Mouse (Mus musculus) limb, embryonic 10.5 days (tissue): ENCODE data around the gene Spr. TPM values are rescaled to one million over a fixed set of nuclear protein-coding genes. Genes with fewer than 3 reads are reported as not detected.

Experiments used
- DNase-seq: peaks from one replicate; pipeline ENCODE4 v3.0.0-alpha.2; 2017; ENCODE audit warnings: low spot score
- H3K27ac ChIP-seq: fragments of 300-500 bp; sonication (generic); 2 replicates; pipeline ENCODE4 v1.5.1; 2016; ENCODE audit warnings: mild to moderate bottlenecking
- H3K27me3 ChIP-seq: fragments of 300-500 bp; sonication (generic); 2 replicates; pipeline ENCODE4 v1.6.1; 2016; ENCODE audit warnings: low read depth, mild to moderate bottlenecking; ENCODE audit not compliant: poor library complexity, severe bottlenecking
- H3K36me3 ChIP-seq: fragments of 300-500 bp; sonication (generic); 2 replicates; pipeline ENCODE4 v1.6.1; 2016; ENCODE audit warnings: mild to moderate bottlenecking, moderate library complexity
- H3K4me1 ChIP-seq: fragments of 300-500 bp; sonication (generic); 2 replicates; pipeline ENCODE4 v1.6.1; 2016
- H3K4me3 ChIP-seq: fragments of 300-500 bp; sonication (generic); 2 replicates; pipeline ENCODE4 v1.5.1; 2016; ENCODE audit warnings: mild to moderate bottlenecking, moderate library complexity
- H3K9me3 ChIP-seq: fragments of 300-500 bp; sonication (generic); replicated peaks from 2 replicates; pipeline ENCODE4 v1.6.1; 2016; ENCODE audit warnings: mild to moderate bottlenecking
- WGBS: fragments of 180-500 bp; shearing (Covaris S2); methylation state at CpG from one replicate; pipeline ENCODE4 v1.1.7; 2016; 5-methylcytosine and 5-hydroxymethylcytosine counted together
- polyA plus RNA-seq: library from polyadenylated mRNA; unstranded; fragments of >200 nt; fragmentation: Nextera tagmentation; extraction: Ambion mirVana; gene quantifications from 2 replicates; pipeline ENCODE4 v1.2.1, GENCODE M21; 2016

The Spr gene
- polyA plus RNA-seq, 1 experiment from 2014 or later = 52.5 TPM

GRCm38 (mm10) chr6:85105033-85105615, 32.4 kb downstream of the Spr start:
- H3K36me3 ChIP-seq = no peaks in the 10 kb centered on the region
- no peak overlapping the region for H3K4me3 ChIP-seq
- 91% methylated on average over 10 of the region's 10 CpGs for WGBS
- H3K9me3 ChIP-seq = no peaks in the 10 kb centered on the region
- no peaks in the 10 kb centered on the region for H3K4me1 ChIP-seq
- no peak overlapping the region for H3K27ac ChIP-seq
- H3K27me3 ChIP-seq = no peaks in the 10 kb centered on the region
- no peak for DNase-seq

GRCm38 (mm10) chr6:85103321-85103720, 34.2 kb downstream of the Spr start:
- Histone ChIP-seq H3K9me3 (no peaks in the 10 kb centered on the region), H3K27ac (no peak overlapping the region), H3K4me1 (no peaks in the 10 kb centered on the region), H3K4me3 (no peak overlapping the region), H3K36me3 (no peaks in the 10 kb centered on the region), H3K27me3 (no peaks in the 10 kb centered on the region)
- WGBS = 89% methylated on average over 3 of the region's 3 CpGs
- no peak for DNase-seq

- Histone ChIP-seq H3K4me3 (no peak overlapping the region), H3K27ac (no peak overlapping the region), H3K27me3 (no peaks in the 10 kb centered on the region), H3K9me3 (no peaks in the 10 kb centered on the region), H3K4me1 (no peaks in the 10 kb centered on the region), H3K36me3 (no peaks in the 10 kb centered on the region)
- WGBS = 93% methylated on average over 2 of the region's 2 CpGs
- no peak for DNase-seq
Observed at GRCm38 (mm10) chr6:85096441-85096840, 41.1 kb downstream of the Spr start.

- H3K27me3 ChIP-seq = no peaks in the 10 kb centered on the region
- DNase-seq = no peak
- no peak overlapping the region for H3K4me3 ChIP-seq
- no peaks in the 10 kb centered on the region for H3K4me1 ChIP-seq
- no peak overlapping the region for H3K27ac ChIP-seq
- H3K36me3 ChIP-seq = no peaks in the 10 kb centered on the region
- no peaks in the 10 kb centered on the region for H3K9me3 ChIP-seq
- WGBS = 85% methylated on average over 4 of the region's 4 CpGs
Observed at GRCm38 (mm10) chr6:85087425-85087824, 50.1 kb downstream of the Spr start.

- H3K9me3 ChIP-seq = no peaks in the 10 kb centered on the region
- 79% methylated on average over 3 of the region's 3 CpGs for WGBS
Observed at GRCm38 (mm10) chr6:85086645-85087044, 50.9 kb downstream of the Spr start.

More at GRCm38 (mm10) chr6:85086645-85087044, 50.9 kb downstream of the Spr start:
- H3K27me3 ChIP-seq = no peaks in the 10 kb centered on the region
- no peak overlapping the region for H3K27ac ChIP-seq
- H3K4me3 ChIP-seq = no peak overlapping the region
- H3K36me3 ChIP-seq = no peaks in the 10 kb centered on the region
- no peak for DNase-seq
- no peaks in the 10 kb centered on the region for H3K4me1 ChIP-seq

Other genes starting within 250 kb of the Spr start
- 18.4 and 24.6 TPM in 2 replicates for gene Exoc6b, start 68.3 kb downstream of the Spr start, polyA plus RNA-seq
- 1.8 and 3.9 TPM in 2 replicates for gene Emx1, start 49.7 kb upstream of the Spr start, polyA plus RNA-seq
- 6.4 and 6.5 TPM in 2 replicates for gene Sfxn5, start 195.7 kb upstream of the Spr start, polyA plus RNA-seq
- gene Rab11fip5, start 236.9 kb upstream of the Spr start, polyA plus RNA-seq = 3.2 and 4.3 TPM in 2 replicates